Mouse (Mus musculus): ENCODE data around the gene C9orf72.
"Not testable (repeated sequence)": the region's sequence is repeated elsewhere in the genome, so short reads cannot be mapped to it uniquely, and the experiment has no call there.

C9orf72 gene

GRCm38 (mm10) chr4:35225734-35226495 is at the start of gene C9orf72:
Gene C9orf72, minus strand, starts transcription at chr4:35226175.
- peak; percentile 92 for DNase-seq (ENCODE audit: low read depth)

GRCm38 (mm10) chr4:35259006-35259405 is 33.0 kb upstream of the C9orf72 start:
- DNase-seq (ENCODE audit: low read depth) = no peak

GRCm38 (mm10) chr4:35244023-35244422 is 18.0 kb upstream of the C9orf72 start:
- DNase-seq (ENCODE audit: low read depth) = no peak

- no peak for DNase-seq (ENCODE audit: low read depth)
These were observed 15.8 kb upstream of the C9orf72 start for GRCm38 (mm10) chr4:35241735-35242134.

- DNase-seq (ENCODE audit: low read depth) = no peak
These were observed 12.7 kb upstream of the C9orf72 start for GRCm38 (mm10) chr4:35238696-35239095.

GRCm38 (mm10) chr4:35238240-35238639 is 12.3 kb upstream of the C9orf72 start:
- DNase-seq (ENCODE audit: low read depth) = not testable (repeated sequence)

GRCm38 (mm10) chr4:35236313-35236712 is 10.3 kb upstream of the C9orf72 start:
- DNase-seq (ENCODE audit: low read depth) = no peak

- DNase-seq (ENCODE audit: low read depth) = no peak
These were observed 2.3 kb upstream of the C9orf72 start for GRCm38 (mm10) chr4:35228260-35228659.

- DNase-seq (ENCODE audit: low read depth) = peak; percentile 21
These were observed 569 bp upstream of the C9orf72 start for GRCm38 (mm10) chr4:35226496-35226992.

- no peak for DNase-seq (ENCODE audit: low read depth)
These were observed 738 bp downstream of the C9orf72 start for GRCm38 (mm10) chr4:35225141-35225733.

GRCm38 (mm10) chr4:35224101-35224500 is 1.9 kb downstream of the C9orf72 start:
- no peak for DNase-seq (ENCODE audit: low read depth)

GRCm38 (mm10) chr4:35223376-35223988 is 2.5 kb downstream of the C9orf72 start:
- DNase-seq (ENCODE audit: low read depth) = no peak

- no peak for DNase-seq (ENCODE audit: low read depth)
These were observed 4.1 kb downstream of the C9orf72 start for GRCm38 (mm10) chr4:35221903-35222302.

GRCm38 (mm10) chr4:35221131-35221530 is 4.8 kb downstream of the C9orf72 start:
- peak; percentile 20 for DNase-seq (ENCODE audit: low read depth)

GRCm38 (mm10) chr4:35220108-35220731 is 5.8 kb downstream of the C9orf72 start:
- DNase-seq (ENCODE audit: low read depth) = no peak

GRCm38 (mm10) chr4:35204659-35205058 is 21.3 kb downstream of the C9orf72 start:
- no peak for DNase-seq (ENCODE audit: low read depth)

GRCm38 (mm10) chr4:35203724-35204123 is 22.3 kb downstream of the C9orf72 start:
- DNase-seq (ENCODE audit: low read depth) = no peak

GRCm38 (mm10) chr4:35201700-35202099 is 24.3 kb downstream of the C9orf72 start:
- DNase-seq (ENCODE audit: low read depth) = no peak

- no peak for DNase-seq (ENCODE audit: low read depth)
These were observed 33.2 kb downstream of the C9orf72 start for GRCm38 (mm10) chr4:35192725-35193124.

GRCm38 (mm10) chr4:35189794-35190193 is 36.2 kb downstream of the C9orf72 start:
- DNase-seq (ENCODE audit: low read depth) = no peak

GRCm38 (mm10) chr4:35187617-35188326 is 38.2 kb downstream of the C9orf72 start:
- no peak for DNase-seq (ENCODE audit: low read depth)

Data from c-Kit-positive CD71-positive TER-119-negative erythroid progenitor cells, embryonic 14.5 days (primary cell).